Comparison of ENCODE assay signal across 9 mouse cellular contexts in genomic region chr15:78244695-78245492, GRCm38 (mm10). TPM values are rescaled to one million over a fixed set of nuclear protein-coding genes. Genes with fewer than 3 reads are reported as not detected.
DNase-seq lines count a peak whose midpoint lies in the region; ATAC-seq and TF ChIP-seq lines count a peak whose summit lies in the region.
"Had no signal": no experiment of that assay in that cellular context is flagged by ENCODE, and none has a peak within 500 bp of the region (broad histone marks: within the 10 kb centered on the region; RNA-seq: fewer than 3 reads in every experiment).

Ncf4 (plus strand) TSS chr15:78244801.

- no peak for ATAC-seq in heart, postnatal 0 days (ENCODE audit: insufficient read depth, low read depth)

- H3K4me2 ChIP-seq in heart, postnatal 0 days (ENCODE audit: low read depth, low read length), result no peak within 1 kb of the TSS

- no peak within 1 kb of the TSS for H3K9ac ChIP-seq in heart, postnatal 0 days (replicated peaks; ENCODE audit: low read depth, low read length)

- no peaks in the 10 kb centered on the region for H3K36me3 ChIP-seq in heart, postnatal 0 days (replicated peaks; ENCODE audit: control insufficient read depth, insufficient read depth, low read length)

- peak within 1 kb of the TSS; percentile 31 for H3K27ac ChIP-seq in heart, postnatal 0 days (ENCODE audit: low read depth)
- no peak within 1 kb of the TSS for H3K27ac ChIP-seq in left cerebral cortex, adult 2 months

- intact Hi-C loops in left cerebral cortex, adult 2 months (cut with DNase I), result no loop called here

- 0 out of 2 replicates have a peak, but pooled peaks cover 6% of the 10 kb centered on the region for H3K27me3 ChIP-seq in heart, postnatal 0 days (ENCODE audit: control insufficient read depth, insufficient read depth, low read length)

- WGBS in heart, postnatal 0 days, result 68% methylated on average over 7 of the region's 7 CpGs

- no peak for TF ChIP-seq EP300 in heart, postnatal 0 days (IDR thresholded peaks at IDR 0.05; ENCODE audit: low read depth)

- TF ChIP-seq CTCF in heart, postnatal 0 days (IDR thresholded peaks at IDR 0.05; ENCODE audit: low read depth), result no peak
- TF ChIP-seq CTCF in left cerebral cortex, adult 2 months (IDR thresholded peaks at IDR 0.05), result no peak

- no peak within 1 kb of the TSS for H3K4me3 ChIP-seq in heart, postnatal 0 days (ENCODE audit: low read depth, low read length)
- no peak within 1 kb of the TSS for H3K4me3 ChIP-seq in left cerebral cortex, adult 2 months

- peak; percentile 21 to 38 for DNase-seq in thymus, adult 18-20 months
- DNase-seq in thymus, postnatal 14 days, result no peak
- no peak for DNase-seq in heart, postnatal 0 days (ENCODE audit: low spot score)
- DNase-seq in lung, postnatal 4 days, result peak; percentile 71 to 83
- peak; percentile 28 for DNase-seq in thymus, postnatal 4 days
- no peak for DNase-seq in left cerebral cortex, adult 2 months (ENCODE audit: extremely low spot score in 1 of 2, low spot score in 2 of 2)
- no peak for DNase-seq in right cerebral cortex, postnatal 4 days
- DNase-seq in cerebellum, adult 8-10 months, result no peak
- DNase-seq: gastrocnemius, postnatal 25 days had no signal

- H3K9me3 ChIP-seq in heart, postnatal 0 days (replicated peaks; ENCODE audit: control insufficient read depth, low read length), result no peaks in the 10 kb centered on the region

- peaks cover 20% of the 10 kb centered on the region for H3K4me1 ChIP-seq in heart, postnatal 0 days (ENCODE audit: control insufficient read depth, insufficient read depth)

RNA-seq across cellular contexts. Expression of gene Ncf4, which starts in this region (rescaled TPM):
- 1.3 and 2.3 TPM in 2 replicates for total RNA-seq in heart, postnatal 0 days (2014; rRNA removed; ENCODE audit: low replicate concordance)
- polyA plus RNA-seq in heart, postnatal 0 days (2015; fragmentation: Nextera tagmentation; extraction: Ambion mirVana), result 1.5 and 2.2 TPM in 2 replicates
- total RNA-seq in left cerebral cortex, adult 2 months (2021), result 1 to 10 TPM; 1.2 to 1.4 TPM

Comparison
In these comparisons a context has a peak if more than half of its experiments do, and no peak if none do; other contexts are left out.
1. DNase-seq: peak in thymus, adult 18-20 months (2 of 2), lung, postnatal 4 days (2 of 2) and thymus, postnatal 4 days (single experiment); none in thymus, postnatal 14 days (single experiment), heart, postnatal 0 days (single experiment), left cerebral cortex, adult 2 months (0 of 2), right cerebral cortex, postnatal 4 days (single experiment) and cerebellum, adult 8-10 months (single experiment).